Comparison of ENCODE assay signal across 9 mouse cellular contexts in the genomic region with DNA sequence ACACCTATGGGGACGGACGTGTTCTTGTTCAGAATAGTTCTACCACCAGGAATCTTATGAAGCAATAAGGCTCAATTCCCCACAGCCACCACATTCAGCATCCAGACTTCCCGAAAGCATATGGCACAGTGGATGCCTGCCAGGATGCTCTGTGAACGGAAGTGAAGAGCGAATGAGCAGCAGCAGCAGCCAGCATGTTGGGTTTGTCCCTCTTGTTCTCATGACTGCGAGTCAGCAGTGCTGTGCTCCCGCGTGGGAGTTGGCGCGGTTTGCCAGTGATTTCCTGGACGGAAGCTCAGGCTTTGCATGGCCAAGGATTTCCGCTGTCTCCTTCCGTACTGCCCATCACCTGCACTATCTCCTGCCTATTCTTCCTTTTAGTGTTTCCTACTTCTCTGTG.
DNase-seq lines count a peak whose midpoint lies in the region; ATAC-seq and TF ChIP-seq lines count a peak whose summit lies in the region.
"Had no signal": no experiment of that assay in that cellular context is flagged by ENCODE, and none has a peak within 500 bp of the region (broad histone marks: within the 10 kb centered on the region; RNA-seq: fewer than 3 reads in every experiment).

No protein-coding gene starts in this region.

- no peak for ATAC-seq in limb, embryonic 14.5 days (ENCODE audit: low FRiP score, low read depth)
- no peak for ATAC-seq in midbrain, embryonic 16.5 days

- no peaks in the 10 kb centered on the region for H3K36me3 ChIP-seq in limb, embryonic 14.5 days (ENCODE audit: control insufficient read depth, insufficient read depth, low read length)
- H3K36me3 ChIP-seq in limb, embryonic 10.5 days: no peaks in the 10 kb centered on the region
- H3K36me3 ChIP-seq in midbrain, embryonic 16.5 days (ENCODE audit: control insufficient read depth, insufficient read depth, low read length): no peaks in the 10 kb centered on the region
- H3K36me3 ChIP-seq: midbrain, embryonic 12.5 days had no signal

- no peak overlapping the region for H3K9ac ChIP-seq in limb, embryonic 14.5 days (ENCODE audit: low read depth, low read length, severe bottlenecking)
- H3K9ac ChIP-seq in midbrain, embryonic 16.5 days (ENCODE audit: low read depth, low read length): no peak overlapping the region
- H3K9ac ChIP-seq: midbrain, embryonic 12.5 days had no signal

- 76% methylated on average over 13 of the region's 13 CpGs for WGBS in limb, embryonic 14.5 days
- 91% methylated on average over 13 of the region's 13 CpGs for WGBS in limb, embryonic 10.5 days
- 80% methylated on average over 13 of the region's 13 CpGs for WGBS in midbrain, embryonic 16.5 days

- H3K27ac ChIP-seq in limb, embryonic 14.5 days (replicated peaks; ENCODE audit: low read depth, low read length): no peak overlapping the region
- H3K27ac ChIP-seq in limb, embryonic 10.5 days: no peak overlapping the region
- H3K27ac ChIP-seq in midbrain, embryonic 16.5 days (ENCODE audit: low read length): no peak overlapping the region
- H3K27ac ChIP-seq: midbrain, embryonic 12.5 days had no signal

- no peaks in the 10 kb centered on the region for H3K9me3 ChIP-seq in limb, embryonic 14.5 days (ENCODE audit: control insufficient read depth, low read length)
- no peaks in the 10 kb centered on the region for H3K9me3 ChIP-seq in limb, embryonic 10.5 days (replicated peaks)
- no peaks in the 10 kb centered on the region for H3K9me3 ChIP-seq in midbrain, embryonic 16.5 days (replicated peaks; ENCODE audit: control insufficient read depth, low read length, poor library complexity, severe bottlenecking)
- H3K9me3 ChIP-seq: midbrain, embryonic 12.5 days had no signal

- no peak for TF ChIP-seq POLR2A in limb, embryonic 14.5 days (IDR thresholded peaks at IDR 0.05; ENCODE audit: borderline replicate concordance, extremely low read depth, insufficient read depth, insufficient read length)

- no peak overlapping the region for H3K4me3 ChIP-seq in limb, embryonic 14.5 days (replicated peaks; ENCODE audit: low read length)
- H3K4me3 ChIP-seq in limb, embryonic 10.5 days: no peak overlapping the region
- no peak overlapping the region for H3K4me3 ChIP-seq in midbrain, embryonic 16.5 days (ENCODE audit: low read depth, low read length)
- H3K4me3 ChIP-seq: midbrain, embryonic 12.5 days had no signal

- H3K4me2 ChIP-seq in limb, embryonic 14.5 days (replicated peaks; ENCODE audit: low read depth, low read length, severe bottlenecking): no peak overlapping the region
- H3K4me2 ChIP-seq in midbrain, embryonic 16.5 days (ENCODE audit: low read length): no peak overlapping the region
- H3K4me2 ChIP-seq: midbrain, embryonic 12.5 days had no signal

- DNase-seq in limb, embryonic 14.5 days (ENCODE audit: low spot score): peak; percentile 48
- no peak for DNase-seq in limb, embryonic 10.5 days (ENCODE audit: low spot score)
- DNase-seq in cerebellum, adult 9-10 months: peak; percentile 87
- DNase-seq in heart, postnatal 10 days: peak; percentile 73 to 76
- peak; percentile 37 for DNase-seq in left cerebral cortex, adult 11 months (ENCODE audit: low spot score)
- peak; percentile 2 for DNase-seq in ovary, postnatal 10 days (ENCODE audit: low spot score)
- DNase-seq in thymus, adult 18-20 months: no peak

- intact Hi-C loops in heart, postnatal 10 days (cut with DNase I): no loop called here

- no peaks in the 10 kb centered on the region for H3K27me3 ChIP-seq in limb, embryonic 14.5 days (ENCODE audit: control insufficient read depth, insufficient read depth, low read length)
- H3K27me3 ChIP-seq in limb, embryonic 10.5 days (ENCODE audit: low read depth, poor library complexity, severe bottlenecking): peaks cover 36% of the 10 kb centered on the region
- H3K27me3 ChIP-seq in midbrain, embryonic 16.5 days (ENCODE audit: control insufficient read depth, insufficient read depth, low read depth, low read length): no peaks in the 10 kb centered on the region
- H3K27me3 ChIP-seq: midbrain, embryonic 12.5 days had no signal

- no peaks in the 10 kb centered on the region for H3K4me1 ChIP-seq in limb, embryonic 14.5 days (ENCODE audit: control insufficient read depth, insufficient read depth, low read length)
- H3K4me1 ChIP-seq in limb, embryonic 10.5 days: peaks cover 2% of the 10 kb centered on the region
- H3K4me1 ChIP-seq in midbrain, embryonic 16.5 days (ENCODE audit: control insufficient read depth, insufficient read depth, low read length): peaks cover 4% of the 10 kb centered on the region; the same call in 1 of the 2 replicates

Comparison
In these comparisons a context has a peak if more than half of its experiments do, and no peak if none do; other contexts are left out.
1. DNase-seq: peak in limb, embryonic 14.5 days (single experiment), cerebellum, adult 9-10 months (single experiment), heart, postnatal 10 days (2 of 2), left cerebral cortex, adult 11 months (single experiment) and ovary, postnatal 10 days (single experiment); none in limb, embryonic 10.5 days (single experiment) and thymus, adult 18-20 months (0 of 2).